Mouse (Mus musculus): ENCODE measurements around the gene Opn1mw.

DNA sequence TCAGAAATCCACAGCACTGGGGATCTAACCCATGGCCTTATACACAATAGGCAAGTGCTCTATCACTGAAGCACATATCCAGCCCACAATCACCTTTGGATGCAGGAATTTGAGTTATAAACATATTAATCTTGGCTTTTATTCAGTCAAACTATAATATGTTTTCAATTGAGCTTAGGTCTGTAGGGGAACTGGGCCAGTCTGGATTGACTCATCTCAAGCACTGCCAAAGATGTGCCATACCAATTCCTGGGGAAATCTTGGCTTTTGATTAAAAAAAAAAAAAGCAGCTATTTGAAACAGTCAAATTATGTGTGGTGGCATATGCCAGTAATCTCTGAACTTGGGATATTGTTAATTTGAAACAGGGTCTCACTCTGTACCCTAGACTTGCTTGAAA is 13.2 kb upstream of the Opn1mw start:
- TF ChIP-seq POLR2A (IDR thresholded peaks at IDR 0.05; ENCODE audit: borderline replicate concordance, control insufficient read depth, low read depth, low read length) (no peak), CTCF (IDR thresholded peaks at IDR 0.05; ENCODE audit: control insufficient read depth, insufficient read depth, low read length) (no peak)

All from bone marrow, adult 2 months (tissue).